Mouse (Mus musculus) inflammation-experienced regulatory T-cells, adult 16 weeks (primary cell): ENCODE measurements around the gene Adar. TPM values are rescaled to one million over a fixed set of nuclear protein-coding genes. Genes with fewer than 3 reads are reported as not detected.

Experiments used
- polyA plus RNA-seq: library from polyadenylated mRNA; unstranded; fragments of 100-300 nt; shearing (Covaris generic); gene quantifications from one replicate; pipeline ENCODE4 v1.2.1, GENCODE M21; 2017

The Adar gene
- 143 TPM for polyA plus RNA-seq

DNA sequence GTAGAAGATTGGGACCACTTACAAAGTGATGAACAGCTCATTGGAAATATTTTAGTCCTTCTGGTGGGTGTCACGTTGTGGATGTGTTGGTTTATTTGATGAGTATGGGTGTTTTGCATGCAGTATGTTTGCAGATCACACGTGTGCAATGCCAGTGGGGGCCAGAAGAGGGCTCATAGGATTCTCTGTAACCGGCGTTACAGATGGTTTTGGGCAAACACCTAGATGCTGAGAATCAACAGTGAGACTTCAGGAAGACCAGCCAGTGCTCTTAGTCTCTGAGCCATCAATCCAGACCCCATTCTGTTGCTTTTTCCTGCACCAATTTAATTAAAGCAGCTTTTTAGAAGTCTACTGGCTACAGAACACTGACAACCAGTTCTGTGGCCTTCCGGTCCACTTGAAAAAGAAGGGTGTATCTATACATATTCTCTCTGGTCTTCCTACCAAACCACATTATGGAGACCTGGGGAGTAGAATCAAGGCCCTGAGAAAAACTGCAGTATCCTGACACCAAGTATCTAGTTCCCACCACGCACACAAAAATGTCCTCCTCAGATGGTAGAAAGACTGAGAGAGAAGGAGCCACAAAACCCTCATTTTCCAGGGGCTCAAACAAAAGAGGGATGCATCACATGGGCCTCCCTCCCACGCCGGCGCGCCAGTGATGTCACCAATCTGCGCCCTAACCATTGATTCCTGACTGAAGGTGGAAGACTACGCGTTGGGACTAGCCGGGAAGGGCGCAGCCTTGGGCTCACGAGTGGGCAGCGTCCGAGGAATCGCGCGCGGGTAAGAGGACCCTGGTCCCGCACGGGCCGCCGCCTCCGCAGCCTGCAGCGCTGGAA, at the start of gene Adar:
Gene Adar, plus strand, starts transcription at position 664 of the 848 bp plus-strand sequence.

DNA sequence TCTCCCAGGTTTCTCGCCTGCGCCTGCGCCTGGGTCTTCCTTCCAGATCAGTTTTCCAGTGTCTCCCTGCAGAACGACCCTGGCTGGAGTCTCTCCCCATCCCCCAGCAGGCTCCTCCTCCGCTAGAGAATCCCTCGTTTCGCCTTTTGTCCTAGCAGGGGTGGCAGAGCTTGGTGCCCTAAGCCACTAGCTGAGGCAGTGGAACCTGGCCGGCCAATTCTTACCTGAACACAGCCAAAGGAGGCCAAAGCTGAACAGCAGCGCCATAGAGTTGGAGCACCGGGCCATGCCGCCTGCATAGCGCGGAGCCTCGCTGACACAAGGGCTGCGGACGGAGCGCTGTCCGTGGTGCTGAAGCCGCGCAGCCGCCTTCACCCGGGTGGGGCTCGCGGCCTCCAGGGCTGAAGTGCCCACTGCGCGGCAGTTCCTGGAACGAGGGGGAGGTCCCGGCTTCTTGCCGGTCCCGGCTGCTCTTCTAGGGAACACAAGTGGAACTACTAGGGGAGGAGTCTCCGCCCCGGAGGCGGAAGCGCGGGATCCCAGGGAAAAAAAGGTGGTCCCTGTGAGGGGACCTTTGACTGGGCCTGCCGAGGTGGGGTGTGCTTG, 49.4 kb downstream of the Adar start, which contains the start of gene Chrnb2:
Gene Chrnb2, minus strand, starts transcription at position 514 of the 606 bp plus-strand sequence.

DNA sequence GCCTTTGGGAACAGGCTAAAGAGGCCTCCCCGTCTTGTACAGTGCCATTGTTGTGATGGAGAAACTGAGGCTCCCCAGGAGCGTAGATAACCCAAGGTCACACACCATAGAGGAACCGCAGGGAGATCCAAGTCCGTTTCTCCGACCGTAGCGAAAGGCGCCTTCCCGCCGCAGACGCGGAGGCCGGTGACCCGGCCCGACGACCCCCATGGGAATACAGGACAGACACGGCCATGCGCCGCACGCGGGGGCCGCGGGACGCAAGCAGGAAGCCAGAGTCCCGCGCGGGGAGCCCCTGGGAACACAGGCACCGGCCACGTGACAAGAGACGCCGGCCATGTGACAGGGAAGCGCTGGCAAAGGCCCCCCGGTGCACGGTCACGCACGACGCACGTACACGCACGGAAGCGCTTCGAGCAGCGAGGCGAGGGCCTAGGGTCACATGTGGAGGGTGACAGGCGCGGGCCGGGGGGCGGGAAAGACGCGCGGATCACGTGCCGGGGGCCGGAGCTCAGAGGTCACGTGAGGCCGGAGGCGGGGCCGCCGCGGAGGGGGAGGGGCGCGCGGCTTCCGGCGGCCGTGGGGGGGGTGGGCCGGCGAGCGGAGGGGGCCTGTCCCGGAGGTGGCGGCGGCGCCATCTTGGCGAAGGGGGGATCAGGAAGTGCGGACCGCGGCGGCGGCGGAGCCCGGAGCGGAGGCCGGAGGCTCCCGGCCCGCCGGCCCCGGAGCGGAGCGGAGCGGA, 58.3 kb downstream of the Adar start, which contains the start of gene Ube2q1:
Gene Ube2q1, plus strand, starts transcription at position 649 of the 742 bp plus-strand sequence.

Other genes with a start within 250 kb of the Adar start
- gene Kcnn3, start 194.9 kb upstream of the Adar start, polyA plus RNA-seq = not detected
- 1.5 TPM for gene Chrnb2, start 49.6 kb downstream of the Adar start, polyA plus RNA-seq
- gene Ube2q1, start 58.6 kb downstream of the Adar start, polyA plus RNA-seq = 8.8 TPM
- gene She, start 116.3 kb downstream of the Adar start, polyA plus RNA-seq = 10.3 TPM
- gene Il6ra, start 198.2 kb downstream of the Adar start, polyA plus RNA-seq = 18.3 TPM
- gene Atp8b2, start 248.5 kb downstream of the Adar start, polyA plus RNA-seq = 33.3 TPM